Mouse (Mus musculus): Measurements from ENCODE around the gene Stambpl1.

DNA sequence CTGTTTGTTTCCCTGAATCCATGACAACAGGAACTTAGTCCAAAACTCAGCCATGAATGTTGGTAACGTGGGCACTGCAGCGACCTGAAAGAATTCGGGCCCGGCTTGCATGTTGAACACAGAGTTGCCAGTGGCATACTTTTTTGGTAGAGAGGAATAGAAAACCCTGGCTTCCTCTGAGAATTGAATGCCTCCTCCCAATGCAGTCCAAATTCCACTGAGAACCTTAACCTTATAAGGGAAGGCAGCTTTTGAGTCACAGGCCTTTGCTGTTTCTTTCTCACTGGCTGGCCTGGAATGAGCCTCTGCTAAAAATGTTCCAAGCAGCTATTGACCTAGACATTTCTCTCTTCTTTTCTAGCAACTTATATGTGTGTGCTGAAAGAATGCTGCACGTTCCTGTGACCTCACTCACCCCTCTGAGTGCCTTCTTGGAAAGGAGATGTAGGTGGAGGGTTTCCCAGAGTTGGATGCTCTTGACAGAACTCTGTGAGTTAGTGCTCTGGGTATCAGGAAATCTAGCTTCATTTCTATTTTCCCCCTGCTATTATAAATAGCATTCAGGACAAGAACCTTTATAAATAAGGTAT lies 73.7 kb downstream of the Stambpl1 start:
- TF ChIP-seq CTCF (IDR thresholded peaks at IDR 0.05; ENCODE audit: low read depth) (no peak), EP300 (IDR thresholded peaks at IDR 0.05; ENCODE audit: low read depth) (no peak)
